Mouse (Mus musculus) megakaryocyte progenitor cell, adult 5-6 weeks (primary cell): Measurements from ENCODE around the gene Dennd1c. TPM values are rescaled to one million over a fixed set of nuclear protein-coding genes. Genes with fewer than 3 reads are reported as not detected.
A peak's percentile ranks its signal among the peaks of the same experiment; 100 is the strongest.

Experiments
- ATAC-seq: replicated peaks from 2 replicates; pipeline ENCODE4 v1.8.0; 2016; ENCODE audit warnings: mild to moderate bottlenecking, moderate TSS enrichment, inconsistent platforms; ENCODE audit not compliant: poor library complexity
- total RNA-seq, 2 experiments: library from RNA; stranded (forward) in 1 of 2; stranded (reverse) in 1 of 2; fragments of 157-497, 149-512 nt in 1 of 2; fragments of 200-1000 nt in 1 of 2; gene quantifications; 2 replicates each; pipeline versions ENCODE4 v1.2.3 to v1.2.4; 2015 to 2017

Dennd1c gene
- total RNA-seq (2015) (7.6 and 11.5 TPM in 2 replicates), total RNA-seq (2017) (3.5 and 8.8 TPM in 2 replicates)

DNA sequence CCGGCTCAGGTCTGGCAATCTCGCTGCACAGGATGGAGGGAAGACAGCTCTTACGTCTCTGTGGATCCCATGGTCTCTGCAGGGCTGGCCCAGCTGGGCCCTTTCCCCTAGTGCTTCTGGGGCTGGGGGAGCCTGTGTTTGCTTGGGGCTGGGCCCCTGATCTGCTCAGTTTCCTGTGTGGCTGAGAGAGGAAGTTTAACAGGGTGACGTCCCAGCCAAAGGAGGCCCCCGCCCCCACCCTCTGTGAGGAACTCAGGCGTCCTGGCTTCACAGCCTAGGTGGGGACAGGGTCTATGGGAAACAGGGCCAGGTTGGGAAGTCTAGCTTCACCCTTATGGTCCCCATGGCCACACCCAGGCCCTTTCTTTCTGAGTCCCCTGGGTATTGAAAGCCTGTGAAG, at the start of gene Dennd1c:
Dennd1c (minus strand) TSS at position 179 of the 400 bp plus-strand sequence.
- ATAC-seq, result peak; percentile 94

DNA sequence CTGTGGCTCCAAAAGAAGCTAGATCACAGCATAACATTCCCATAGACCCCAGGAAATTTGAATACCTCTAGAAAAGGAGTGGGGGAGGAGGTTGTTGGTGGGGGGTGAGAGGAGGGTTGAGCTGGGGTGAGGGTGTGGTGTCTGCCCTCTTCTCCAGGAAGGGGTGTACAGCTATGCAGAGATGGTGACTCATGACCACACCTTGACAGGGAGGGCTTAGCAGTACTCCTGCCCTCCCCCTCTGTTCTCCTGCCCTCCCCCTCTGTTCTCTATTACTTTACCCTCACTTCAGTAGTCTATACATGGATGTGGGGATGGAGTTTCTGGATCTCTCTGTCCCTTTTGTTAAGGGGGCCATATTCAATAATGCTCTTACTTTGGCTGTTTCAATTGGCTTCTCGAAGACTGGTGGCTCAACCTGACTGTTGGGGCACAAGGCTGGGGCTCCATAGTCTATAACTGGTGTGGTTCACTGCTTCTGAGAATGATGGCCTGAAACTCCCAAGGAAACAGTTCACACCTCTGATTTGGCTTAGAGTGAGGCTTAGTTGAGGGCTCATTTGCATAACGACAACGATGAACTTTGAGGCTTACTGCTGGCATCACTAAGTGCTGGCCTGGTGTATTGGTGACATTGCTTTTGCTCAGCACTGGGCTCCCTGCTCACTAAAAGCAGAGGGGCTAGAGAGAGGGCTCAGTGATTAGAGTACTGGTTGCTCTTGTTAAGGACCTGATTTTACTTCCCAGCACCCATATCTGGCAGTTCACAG, 47.7 kb upstream of the Dennd1c start:
- ATAC-seq, result 0 out of 2 replicates have a peak, but pooled peaks have one; percentile 33

DNA sequence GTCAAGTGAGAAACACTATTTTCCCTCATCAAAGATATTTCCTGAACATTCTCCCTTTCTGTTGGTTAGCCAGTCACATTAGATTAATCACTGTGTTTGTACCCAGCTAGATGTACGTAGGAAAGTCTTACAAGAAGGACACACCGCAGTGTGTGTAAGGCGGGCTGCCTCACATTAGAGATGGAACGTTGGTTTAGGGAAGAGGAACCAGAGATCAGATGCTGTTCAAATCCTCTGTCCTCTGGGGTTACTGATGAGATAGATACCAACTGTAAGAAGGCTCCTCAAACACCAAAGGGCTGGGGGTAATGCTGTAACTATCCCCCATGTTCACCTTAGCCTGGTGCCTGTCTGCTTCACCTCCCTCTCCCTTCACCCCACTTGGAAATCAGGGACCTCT, 46.5 kb upstream of the Dennd1c start:
- ATAC-seq, result no peak

DNA sequence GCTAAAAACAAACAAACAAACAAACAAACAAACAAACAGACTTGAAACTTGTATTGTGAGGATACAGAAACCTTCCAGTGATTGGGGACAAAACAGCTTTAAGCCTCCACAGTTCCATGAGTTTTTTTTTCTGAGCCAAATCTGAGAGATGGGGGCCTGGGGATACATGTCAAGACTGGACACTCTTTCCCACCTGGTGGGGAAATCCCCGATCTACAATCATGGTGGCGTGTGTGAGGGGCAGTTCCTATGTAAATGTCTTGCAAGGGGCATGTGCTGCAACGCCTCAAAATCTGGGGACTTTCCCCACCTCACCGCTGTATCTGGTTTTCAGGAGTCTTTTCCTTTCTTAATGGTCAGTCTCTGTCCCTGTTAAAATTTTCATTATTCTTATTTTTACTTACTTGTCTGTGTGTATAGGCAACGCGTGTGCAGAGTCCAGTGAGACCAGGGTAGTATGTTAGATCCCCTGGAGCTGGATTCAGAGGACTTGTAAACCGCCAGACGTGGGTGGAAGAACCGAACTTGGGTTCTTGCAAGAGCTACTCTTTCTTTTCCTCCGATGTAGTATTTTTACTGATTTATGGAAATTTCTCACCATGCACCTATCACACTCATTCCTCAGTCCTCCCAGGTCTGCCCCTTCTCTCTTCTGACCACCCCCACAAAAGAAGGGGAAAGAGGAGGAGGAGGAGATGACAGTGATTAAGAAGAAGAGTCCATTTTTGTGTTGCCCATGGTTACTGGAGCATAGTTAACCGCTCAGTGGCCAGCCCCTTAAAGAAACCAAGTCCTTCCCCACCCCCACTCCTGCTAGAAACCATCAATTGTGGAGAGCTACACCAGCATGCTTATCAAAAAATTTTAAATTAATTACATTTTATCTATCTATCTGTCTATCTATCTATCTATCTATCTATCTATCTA, 45.1 kb upstream of the Dennd1c start:
- ATAC-seq, result no peak

DNA sequence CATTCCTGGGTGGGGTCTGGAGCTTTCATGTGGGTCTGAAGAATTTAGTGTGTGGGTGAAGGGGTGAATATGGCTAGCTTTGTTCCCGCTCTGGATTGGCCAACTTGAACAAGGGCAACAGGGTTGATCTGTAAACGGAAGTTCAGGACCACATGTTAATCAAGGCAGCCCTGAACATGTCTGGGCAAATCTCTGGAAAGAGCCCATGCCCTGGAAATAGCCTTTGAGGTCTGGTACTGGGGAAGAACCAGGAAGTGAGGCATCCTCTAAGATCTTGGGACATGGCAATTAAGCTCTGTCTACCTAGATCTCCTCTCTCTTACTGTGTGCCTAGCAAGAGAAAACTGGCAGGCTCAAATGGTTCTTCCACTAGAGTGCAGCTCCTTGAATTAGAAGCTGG, 43.5 kb upstream of the Dennd1c start:
- ATAC-seq, result no peak

DNA sequence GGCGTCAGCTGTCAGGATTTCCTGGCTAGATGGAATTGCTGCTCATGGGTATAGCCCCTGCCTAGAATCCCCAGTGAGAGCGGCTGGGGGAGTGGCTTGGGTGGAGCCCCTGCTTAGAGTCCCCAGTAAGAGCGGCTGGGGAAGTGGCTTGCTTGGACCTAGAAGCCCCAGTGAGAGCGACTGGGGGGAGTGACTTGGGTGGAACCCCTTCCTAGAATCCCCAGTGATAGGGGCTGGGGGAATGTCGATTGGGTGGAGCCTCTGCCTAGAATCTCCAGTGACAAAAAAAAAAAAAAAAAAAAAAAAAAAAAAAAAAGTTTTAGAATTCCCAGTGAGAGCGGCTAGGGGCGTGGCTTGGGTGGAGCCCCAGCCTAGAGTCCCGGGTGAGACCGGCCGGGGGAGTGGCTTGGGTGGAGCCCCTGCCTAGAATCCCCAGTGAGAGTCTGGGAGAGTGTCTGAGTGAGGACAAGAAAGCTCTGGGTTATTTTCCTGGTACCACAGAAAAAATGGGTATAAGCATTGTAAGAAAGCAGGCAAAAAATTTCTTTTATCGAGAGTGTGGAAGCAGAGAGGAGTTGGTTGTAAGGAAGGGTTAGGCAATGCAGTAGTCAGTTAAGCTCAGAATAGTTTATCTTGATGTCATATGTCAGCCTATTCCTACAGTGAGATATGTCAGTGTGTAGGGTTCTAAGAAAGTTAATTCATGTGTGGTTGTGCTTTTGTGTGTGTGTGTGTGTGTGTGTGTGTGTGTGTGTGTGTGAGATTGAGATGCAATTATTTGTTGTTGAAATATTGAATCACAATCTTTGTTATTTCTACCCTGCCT, 40.4 kb upstream of the Dennd1c start:
- peak; percentile 77 for ATAC-seq

DNA sequence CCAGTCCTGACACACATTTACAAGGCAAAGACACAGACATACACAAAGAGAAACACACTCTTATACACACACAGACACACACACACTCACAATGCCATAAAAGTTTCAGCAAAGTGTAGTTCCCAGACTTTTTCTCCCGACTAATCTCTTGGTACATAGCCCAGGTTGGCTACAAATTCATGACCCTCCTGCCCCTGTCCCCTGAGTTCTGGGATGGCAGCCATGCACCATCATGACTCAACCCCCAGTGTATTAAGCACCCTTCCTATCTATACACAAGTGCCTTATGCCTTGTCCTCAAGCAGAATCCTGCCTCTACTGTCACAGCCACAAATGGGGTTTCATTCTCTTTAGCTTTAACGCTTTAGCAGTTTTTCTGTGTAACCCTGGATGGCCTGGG, 38.5 kb upstream of the Dennd1c start:
- ATAC-seq, result no peak

DNA sequence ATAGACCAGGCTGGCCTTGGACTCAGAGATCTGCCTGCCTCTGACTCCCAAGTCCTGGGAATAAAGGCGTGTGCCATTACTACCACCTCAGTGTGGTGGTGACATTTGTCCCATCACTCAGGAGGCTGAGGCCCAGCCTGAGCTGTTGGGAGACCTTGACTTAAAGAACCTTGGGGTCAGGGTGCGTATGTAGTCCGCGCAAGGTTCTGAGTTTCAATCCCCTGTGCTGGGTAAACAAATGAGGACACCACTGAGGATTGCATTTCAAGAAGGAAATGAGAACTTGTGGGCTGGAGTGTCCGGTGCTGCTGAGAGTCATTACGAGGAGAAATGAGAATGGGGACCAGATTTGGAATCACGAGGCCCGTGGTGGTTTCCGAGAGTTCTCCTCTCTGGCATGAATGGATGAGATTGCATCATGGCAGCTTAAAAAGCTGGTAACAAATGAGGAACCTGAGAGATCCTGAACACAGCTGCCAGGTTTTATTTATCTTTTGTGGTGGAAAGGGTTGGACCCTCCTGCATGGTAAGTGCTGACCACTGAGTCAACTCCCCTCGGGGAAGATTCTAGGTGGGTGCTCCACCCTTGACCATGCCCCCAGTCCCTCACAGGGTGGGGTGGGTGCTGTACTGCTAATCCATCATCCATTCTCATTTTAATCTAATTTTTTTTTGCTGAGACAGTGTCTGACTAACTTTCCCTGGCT, 34.6 kb upstream of the Dennd1c start:
- ATAC-seq, result peak; percentile 93

DNA sequence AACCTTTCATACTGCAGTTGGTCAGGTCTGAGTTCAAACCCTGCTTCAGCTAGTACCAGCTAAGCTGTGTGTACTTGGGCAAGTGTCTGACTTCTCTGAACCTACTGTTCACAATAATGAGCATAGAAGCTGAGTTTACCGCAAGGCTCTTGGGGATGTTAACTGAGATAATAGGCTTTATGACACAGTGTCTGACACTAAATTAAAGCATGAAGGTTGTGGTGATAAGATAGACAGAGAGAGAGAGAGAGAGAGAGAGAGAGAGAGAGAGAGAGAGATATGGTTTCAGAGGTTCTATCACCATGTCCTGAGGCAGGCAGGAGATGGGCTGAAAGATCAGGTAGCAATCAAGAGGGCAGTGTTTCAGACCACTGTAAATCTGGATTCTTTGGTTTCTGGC, 31.7 kb upstream of the Dennd1c start:
- 0 out of 2 replicates have a peak, but pooled peaks have one; percentile 5 for ATAC-seq

DNA sequence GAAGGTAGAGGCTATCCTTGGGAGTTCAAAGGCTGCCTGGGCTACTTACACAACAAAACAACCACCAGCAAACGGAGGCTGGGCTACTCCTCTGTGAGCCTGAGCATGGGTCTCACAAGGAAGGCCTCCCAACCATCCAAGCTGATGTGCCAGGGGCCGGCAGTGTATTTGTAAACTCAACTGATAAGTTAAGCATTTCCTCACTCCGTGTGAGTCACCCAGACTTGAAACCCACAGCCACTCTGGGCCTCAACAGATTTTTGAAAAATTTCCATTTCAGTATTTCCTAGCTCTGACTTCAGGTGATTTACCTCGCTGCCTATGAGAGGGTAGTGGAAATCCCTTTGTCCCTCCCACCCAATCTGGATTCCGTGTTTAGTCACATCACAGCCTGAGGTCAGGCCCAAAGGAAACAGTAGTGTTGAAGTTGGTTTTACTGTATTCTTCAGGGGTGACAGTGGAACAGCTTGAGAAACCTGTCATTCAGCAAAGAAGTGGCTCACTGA, 30.4 kb upstream of the Dennd1c start:
- ATAC-seq, result no peak

DNA sequence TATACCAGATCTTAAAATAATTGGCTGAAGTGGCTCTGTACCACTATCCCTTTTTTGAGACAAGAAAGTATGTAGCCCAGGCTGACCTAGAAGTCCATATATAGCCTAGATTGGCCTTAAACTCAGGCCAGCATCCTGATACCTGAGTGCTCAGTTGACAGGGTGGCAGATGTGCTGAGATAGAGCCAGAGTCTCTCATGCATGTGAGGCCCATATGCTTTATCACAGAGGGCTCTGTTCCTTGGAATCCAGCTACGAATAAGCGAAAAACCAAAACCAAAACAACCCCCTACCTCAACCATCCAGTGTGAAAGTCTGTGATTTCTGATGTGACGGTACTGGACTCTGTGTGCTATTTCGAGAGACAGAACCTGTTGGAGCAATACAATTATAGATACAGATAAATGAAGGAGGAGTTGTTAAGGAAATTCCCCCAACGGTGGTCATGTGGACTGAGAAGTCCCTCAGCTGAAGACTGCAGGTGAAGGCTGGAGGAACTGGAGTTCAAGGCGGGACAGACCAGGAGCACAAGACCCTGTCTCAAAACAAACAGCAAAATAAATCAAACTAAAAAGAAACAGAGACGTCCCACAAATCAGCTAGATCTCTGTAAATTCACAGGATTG, 29.8 kb upstream of the Dennd1c start:
- ATAC-seq, result no peak

DNA sequence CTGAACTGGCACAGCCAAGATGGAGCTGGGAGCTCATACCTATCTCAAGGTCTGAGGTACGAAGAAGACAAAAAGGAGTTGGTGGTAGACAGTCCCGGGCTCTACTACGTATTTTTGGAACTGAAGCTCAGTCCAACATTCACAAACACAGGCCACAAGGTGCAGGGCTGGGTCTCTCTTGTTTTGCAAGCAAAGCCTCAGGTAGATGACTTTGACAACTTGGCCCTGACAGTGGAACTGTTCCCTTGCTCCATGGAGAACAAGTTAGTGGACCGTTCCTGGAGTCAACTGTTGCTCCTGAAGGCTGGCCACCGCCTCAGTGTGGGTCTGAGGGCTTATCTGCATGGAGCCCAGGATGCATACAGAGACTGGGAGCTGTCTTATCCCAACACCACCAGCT, 28.8 kb upstream of the Dennd1c start:
- ATAC-seq, result no peak

DNA sequence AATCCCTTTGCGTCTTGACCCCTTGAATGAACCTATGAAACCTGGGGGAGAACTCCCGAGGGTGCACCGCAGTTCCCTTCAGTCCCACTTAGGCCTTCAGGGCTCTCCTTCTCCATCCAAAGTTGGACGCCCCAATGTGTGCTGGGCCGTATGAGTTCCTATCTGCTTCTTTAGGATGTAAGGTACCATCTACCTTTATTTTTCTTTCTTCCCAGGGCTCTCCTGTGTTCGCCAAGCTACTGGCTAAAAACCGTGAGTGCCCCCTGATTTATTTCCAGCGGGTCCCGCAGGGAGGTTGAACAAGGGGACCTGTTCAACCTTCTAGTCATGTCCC, 27.7 kb upstream of the Dennd1c start:
- no peak for ATAC-seq

DNA sequence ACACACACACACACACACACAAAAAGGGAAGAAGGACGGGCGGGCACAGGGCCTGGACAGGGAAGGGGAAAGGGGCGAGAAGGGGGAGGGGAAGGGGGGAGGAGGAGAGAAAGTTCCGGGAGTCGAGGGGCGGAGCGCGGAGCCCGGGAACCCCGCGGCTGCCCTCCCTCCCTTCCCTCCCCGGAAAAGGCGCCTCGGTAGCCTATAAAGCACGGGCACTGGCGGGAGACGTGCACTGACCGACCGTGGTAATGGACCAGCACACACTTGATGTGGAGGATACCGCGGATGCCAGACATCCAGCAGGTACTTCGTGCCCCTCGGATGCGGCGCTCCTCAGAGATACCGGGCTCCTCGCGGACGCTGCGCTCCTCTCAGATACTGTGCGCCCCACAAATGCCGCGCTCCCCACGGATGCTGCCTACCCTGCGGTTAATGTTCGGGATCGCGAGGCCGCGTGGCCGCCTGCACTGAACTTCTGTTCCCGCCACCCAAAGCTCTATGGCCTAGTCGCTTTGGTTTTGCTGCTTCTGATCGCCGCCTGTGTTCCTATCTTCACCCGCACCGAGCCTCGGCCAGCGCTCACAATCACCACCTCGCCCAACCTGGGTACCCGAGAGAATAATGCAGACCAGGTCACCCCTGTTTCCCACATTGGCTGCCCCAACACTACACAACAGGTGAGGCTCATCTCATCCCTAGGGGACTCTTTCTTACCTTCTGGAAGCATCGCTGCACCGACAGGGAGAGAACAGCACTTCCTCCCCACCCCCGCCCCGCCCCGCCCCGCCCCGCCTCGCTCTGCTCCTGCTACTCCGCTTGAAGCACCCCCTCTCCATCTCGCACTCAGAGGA, 27.1 kb upstream of the Dennd1c start, which contains the start of gene Tnfsf9:
Tnfsf9 (plus strand) TSS at position 145 of the 854 bp plus-strand sequence.
- ATAC-seq, result peak; percentile 45

DNA sequence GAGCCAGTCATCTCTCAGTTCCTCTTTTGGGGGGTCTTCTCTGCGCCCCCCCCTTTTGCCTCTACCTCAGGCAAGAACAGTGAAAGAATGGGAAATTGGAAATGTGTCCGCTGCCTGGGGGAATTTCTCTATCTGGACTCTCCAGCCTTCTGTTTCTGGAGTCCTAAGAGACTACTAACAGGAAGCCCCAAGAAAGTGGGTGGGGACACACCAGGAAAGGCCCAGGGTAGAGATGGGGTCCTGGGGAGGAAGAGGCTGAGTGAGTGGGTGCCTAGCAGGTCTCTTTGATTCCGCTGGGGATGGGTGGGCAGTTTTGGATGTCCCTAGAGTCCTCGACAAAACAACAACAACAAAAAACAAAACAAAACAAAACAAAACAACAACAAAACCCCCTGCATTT, 26.2 kb upstream of the Dennd1c start:
- ATAC-seq, result no peak

DNA sequence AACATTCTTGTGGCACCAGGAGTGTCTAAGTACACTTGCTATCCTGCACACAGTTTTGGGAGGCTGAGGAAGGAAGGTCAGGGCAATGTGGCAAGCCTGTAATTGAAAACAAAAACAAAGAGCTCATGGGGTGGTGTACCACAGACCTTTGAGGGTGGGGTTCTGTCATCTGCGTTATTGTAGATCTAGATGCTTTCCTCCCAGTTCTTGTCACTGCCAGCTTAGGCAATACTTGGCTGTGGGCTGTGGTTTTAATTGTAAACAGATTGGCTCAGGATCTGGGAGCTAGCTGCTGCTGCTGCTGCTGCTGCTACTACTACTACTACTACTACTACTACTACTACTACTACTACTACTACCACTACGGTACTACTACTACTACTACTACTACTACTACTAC, 24.0 kb upstream of the Dennd1c start:
- peak; percentile 32; the same call in 1 of the 2 replicates for ATAC-seq

DNA sequence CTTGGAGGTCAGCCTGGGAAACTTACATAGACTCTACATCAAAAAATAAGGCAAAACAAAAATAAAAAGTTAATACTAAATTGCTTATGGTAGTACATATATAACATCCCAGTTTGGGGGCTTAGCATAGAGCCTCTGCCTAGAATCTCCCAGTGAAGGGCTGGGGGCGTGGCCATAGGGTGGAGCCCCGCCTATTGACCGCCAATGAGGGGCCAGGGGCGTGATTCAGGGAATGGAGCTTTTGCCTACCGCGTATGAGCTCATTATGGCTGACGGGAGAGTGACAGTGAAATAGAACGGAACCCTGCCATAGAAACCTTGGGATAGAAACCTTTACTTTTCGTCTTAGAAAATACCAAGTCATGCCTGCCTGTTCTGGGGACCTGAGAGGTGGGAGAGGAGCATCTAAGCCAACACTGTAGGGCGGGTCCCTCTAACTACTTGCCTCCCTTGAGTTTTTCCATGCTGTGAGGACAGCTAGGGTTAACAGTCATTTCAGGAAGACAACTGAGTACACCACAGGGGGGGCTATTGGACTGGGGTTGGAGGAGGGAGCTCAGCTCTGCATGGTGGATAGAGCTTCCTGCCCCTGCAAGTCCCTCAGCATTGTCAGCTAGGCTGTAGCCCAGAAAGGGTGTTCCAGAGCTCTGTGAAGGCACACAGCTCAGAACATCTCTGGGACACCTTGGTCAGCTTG, 21.5 kb upstream of the Dennd1c start:
- peak; percentile 33 for ATAC-seq

DNA sequence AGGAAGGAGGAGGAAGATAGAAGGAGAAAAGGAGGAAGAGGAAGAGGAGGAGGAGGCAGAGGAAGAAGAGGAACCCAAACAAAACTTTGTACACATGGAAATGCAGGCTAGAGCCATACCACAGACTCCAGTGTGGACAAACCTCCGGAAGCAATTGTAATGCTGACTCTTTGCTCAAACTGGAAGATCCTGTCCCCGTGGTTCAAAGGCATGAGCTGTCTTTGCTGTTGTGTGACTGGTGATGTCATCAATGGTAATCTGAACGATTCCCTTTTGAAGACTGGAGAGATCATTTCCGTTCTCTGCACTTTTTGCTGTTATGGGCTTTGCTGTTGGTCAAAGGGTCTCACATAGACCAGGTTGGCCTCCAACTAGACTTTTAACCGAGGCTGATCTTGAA, 20.0 kb upstream of the Dennd1c start:
- ATAC-seq, result no peak
